Mouse (Mus musculus): ENCODE measurements around the gene Efcab12.

The Efcab12 gene

DNA sequence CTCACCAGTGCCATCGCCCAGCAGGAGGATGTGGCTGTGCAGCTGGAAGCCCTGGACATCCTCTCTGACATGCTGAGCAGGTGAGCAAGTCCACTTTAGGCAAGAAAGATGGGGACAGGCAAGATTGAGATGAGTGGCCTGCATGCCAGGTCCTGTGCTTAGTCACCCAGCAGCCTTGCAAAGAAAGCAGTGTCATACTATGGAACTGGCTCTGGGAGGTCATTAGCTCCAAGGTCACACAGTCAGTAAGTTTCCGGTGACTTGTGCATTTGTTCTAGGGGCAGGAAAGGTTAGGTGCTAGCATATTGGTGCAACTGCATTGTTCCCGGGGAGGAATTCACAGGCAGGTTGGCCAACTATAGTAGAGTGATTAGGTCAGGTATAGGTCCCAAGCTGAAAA is 55.4 kb downstream of the Efcab12 start:
- no peak for DNase-seq

GRCm38 (mm10) chr6:115776363-115776762 is 61.8 kb downstream of the Efcab12 start:
- no peak for DNase-seq

DNA sequence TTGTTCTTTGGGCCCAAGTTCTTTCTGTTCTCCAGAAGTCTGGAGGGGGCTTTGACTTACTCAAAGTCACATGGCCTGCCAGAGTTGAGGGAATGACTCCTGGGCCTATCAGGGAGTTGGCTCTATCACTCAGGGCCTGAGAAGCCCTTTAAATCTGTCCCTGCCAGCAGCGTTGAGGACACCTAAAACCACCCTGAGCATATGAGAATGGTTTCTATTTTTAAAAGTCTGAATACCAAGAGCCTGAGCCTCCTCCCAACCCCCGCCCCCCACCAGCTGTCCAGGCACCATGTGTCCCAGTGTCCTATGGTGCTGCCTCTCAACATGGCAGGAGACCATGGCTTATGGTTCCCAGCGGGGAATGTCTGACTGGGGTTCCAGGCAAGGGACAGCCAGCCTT is 62.4 kb downstream of the Efcab12 start:
- no peak for DNase-seq

DNA sequence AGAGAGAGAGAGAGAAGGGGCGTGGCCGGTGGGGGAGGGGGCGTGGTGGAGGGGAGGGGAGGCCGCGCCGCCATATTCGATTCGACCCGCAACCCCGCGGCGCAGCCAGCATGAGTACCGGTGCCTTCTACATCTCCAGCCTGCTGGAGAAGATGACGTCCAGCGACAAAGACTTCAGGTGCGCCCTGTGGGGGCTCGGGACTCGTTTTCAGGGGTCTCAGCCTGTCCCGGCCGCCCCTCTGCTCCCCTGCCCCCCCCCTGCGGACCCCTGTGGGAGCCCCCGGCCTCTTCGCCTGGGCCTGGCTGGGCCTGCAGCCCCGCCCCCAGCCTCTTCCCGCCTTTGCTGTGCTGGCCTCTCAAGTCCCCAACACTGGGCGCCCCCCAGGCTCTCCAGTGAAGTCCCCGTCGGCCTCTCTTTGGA is 63.7 kb downstream of the Efcab12 start, which contains the start of gene Cand2:
Gene Cand2 (plus strand): TSS at position 38 of the 421 bp plus-strand sequence.
- peak; percentile 58 for DNase-seq

- DNase-seq: no peak
Measured at GRCm38 (mm10) chr6:115773966-115774413, 64.2 kb downstream of the Efcab12 start.

DNA sequence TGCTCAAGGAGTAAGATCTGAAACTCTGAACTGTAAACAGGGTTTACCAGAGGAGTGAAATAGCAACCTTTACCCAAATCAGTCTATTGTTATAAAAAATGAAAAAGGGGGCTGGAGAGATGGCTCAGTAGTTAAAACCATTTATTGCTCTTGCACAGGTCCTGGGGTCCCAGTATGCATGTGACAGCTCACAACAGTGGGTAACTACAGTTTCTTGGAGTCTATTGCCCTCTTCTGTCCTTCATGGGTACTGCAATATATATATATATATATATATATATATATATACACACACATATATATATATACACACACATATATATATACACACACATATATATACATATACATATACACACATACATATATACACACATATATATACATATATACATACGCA is 65.6 kb downstream of the Efcab12 start:
- DNase-seq: no peak

DNA sequence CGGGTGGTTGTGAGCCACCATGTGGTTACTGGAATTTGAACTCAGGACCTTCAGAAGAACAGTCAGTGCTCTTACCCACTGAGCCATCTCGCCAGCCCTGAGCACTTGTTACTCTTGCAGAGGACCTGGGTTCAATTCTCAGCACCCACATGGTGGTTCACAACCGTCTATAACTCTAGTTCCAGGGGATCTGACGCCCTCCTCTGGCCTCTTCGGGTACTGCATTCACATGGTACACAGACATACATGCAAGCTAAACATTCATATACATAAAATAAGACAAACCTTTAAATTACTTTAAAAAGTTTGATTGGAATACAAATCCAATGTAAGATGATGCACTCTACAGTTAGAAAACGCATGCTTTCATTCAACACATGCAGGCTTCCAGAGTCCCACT is 66.0 kb downstream of the Efcab12 start:
- DNase-seq: no peak

GRCm38 (mm10) chr6:115770852-115771251 is 67.4 kb downstream of the Efcab12 start:
- DNase-seq: no peak

GRCm38 (mm10) chr6:115770059-115770670 is 68.0 kb downstream of the Efcab12 start:
- no peak for DNase-seq

DNA sequence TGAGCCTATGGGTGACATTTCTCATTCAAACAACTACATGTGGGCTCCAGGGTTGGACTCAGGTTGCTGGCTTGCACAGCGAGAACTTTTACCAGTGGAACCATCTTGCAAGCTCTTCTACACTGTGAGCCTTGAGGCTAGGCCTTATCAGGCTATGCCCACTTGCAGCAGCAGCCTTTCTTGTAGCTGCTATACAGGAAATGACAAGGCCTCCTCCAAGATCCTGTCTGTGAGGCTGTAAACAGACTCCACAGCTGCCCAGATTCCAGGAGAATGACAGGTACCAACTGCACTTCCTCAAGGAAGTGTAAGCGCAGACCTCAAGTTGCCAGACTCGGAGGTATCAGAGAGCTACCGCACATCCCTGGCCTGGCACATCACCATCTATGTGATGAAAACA is 70.0 kb downstream of the Efcab12 start:
- no peak for DNase-seq

DNA sequence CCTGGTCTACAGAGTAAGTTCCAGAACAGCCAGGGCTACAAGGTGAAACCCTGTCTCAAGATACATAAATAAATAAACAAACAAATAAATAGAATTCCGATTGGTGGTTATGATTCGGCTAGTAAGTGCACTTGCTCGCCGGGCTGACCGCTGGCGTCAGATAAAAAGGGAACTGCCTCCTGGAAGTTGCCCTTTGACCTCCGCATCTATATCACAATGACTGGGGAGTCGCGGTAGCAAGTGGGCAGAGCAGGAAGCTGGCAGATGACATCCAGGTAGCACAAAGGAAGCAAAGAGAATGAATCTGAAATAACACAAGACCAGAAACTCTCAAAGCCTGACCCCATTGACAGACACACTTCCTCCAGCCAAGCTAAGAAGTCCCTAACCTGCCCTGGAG is 70.9 kb downstream of the Efcab12 start:
- no peak for DNase-seq

DNA sequence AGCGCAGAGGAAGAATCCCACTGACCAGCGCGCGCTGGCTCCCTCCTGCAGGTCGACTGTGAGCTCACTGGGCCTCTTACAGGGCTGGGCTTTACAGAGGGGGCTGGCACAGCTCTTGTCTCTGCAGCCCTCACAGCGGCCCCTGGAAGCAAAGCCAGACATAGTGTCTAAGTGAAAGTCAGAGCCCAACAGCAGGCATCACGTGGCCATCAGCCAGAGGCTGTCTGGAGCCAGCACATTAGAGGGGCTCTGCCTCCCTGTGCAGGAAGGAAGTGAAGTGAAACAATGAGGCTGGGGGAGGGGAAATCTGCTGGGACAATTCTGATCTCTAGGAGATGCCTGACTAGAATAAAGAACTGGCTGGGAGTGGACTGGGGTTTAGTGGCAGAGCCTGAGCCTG is 74.0 kb downstream of the Efcab12 start:
- DNase-seq: peak; percentile 54

DNA sequence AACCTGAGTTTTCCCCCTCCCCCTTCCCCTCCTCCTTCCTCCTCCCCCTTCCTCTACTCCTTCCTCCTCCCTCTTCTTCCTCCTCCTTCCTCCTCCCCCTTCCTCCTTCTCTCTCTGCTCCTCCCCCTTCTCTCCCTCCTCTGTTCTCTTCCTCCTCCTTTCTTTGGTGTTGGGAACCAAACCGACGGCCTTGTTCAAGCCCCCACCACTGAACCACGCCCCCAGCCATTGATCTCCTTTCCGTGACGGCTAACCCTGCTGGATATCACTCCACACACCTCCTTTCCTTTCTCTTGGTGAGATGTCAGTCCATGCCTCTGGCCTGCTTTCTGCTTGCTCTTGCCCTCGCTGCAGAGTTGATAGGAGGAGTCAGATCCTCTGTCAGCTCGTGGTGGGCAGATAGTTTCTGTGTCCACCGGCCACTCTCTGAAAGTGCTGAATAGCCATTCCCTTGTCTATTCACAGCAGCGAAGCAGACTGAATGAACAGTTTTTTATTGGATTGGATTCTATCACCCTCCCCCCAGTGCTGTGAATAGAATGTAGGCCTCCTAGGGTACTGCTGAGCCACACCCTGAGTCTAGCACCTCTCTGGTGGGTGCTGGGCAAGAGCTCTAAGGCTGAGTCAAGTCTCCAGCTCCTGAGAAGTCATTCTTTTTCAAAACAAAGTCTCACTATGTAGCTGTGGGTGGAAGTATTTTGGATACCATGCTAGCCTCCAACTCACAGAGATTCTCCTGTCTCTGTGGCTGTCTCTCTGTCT is 76.0 kb downstream of the Efcab12 start, which contains the start of gene Tmem40:
Gene Tmem40 (minus strand): TSS at position 416 of the 762 bp plus-strand sequence.
- no peak for DNase-seq

- no peak for DNase-seq
Measured at GRCm38 (mm10) chr6:115760982-115761381, 77.2 kb downstream of the Efcab12 start.
